Mouse (Mus musculus): ENCODE results near the gene App.

DNA sequence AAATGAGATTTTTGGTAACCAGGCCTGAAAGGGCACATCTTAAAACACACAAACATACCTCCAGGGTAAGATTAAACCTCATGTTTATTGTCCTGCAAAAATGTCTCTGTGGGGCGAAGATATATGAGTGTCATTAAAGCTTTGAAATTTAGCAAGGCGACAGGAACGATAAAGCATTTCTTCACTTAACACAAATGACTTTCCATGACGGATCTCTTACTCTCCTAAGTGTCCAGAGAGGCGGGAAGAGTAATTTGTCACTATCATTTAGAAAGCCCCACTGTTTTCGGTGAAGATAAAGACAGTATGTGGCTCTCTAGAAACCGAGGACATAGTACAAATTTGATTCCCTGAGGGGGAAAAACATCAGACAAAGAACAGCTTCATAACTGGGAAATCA lies 8.4 kb downstream of the App start:
- TF ChIP-seq CTCF (IDR thresholded peaks at IDR 0.05; ENCODE audit: low read depth) (no peak), EP300 (IDR thresholded peaks at IDR 0.05; ENCODE audit: low read depth) (no peak)
